Mouse (Mus musculus) MEL (cell line): Measurements from ENCODE around the gene Tdo2.

Experiments
- CTCF ChIP-seq, 3 experiments: IDR thresholded peaks in 2 of 3; conservative IDR thresholded peaks in 1 of 3; 2 replicates each; pipeline ENCODE4 v1.5.1; 2011 to 2012; ENCODE audit warnings: low read length in 3 of 3, low read depth in 2 of 3, mild to moderate bottlenecking in 2 of 3, improper control_type of control experiment in 1 of 3, inconsistent platforms in 1 of 3, mixed read lengths in 1 of 3, moderate library complexity in 1 of 3; ENCODE audit not compliant: control insufficient read depth in 1 of 3, insufficient read depth in 1 of 3, poor library complexity in 1 of 3, severe bottlenecking in 1 of 3
- GATA1 ChIP-seq: IDR thresholded peaks from 2 replicates; pipeline ENCODE4 v1.6.1; 2011; ENCODE audit warnings: low read depth, low read length, improper control_type of control experiment

DNA sequence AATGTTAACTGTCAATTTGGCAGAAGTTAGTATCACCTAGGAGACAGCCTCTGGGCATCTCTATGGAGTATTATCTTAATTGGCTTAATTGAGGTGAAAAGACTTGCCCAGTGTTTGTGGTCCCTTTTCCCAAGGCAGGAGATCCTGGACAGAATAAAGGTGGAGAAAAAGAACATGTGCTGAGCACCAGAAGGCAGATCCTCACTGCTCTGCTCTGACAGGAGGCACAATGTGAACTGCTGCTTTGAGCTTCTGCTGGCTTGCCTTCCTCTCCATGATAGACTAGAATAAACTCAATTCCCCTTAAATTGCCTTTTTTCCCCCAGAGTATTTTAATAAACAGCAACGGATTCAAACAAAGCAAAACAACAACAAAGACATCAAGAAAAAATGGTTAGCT, 9.1 kb upstream of the Tdo2 start:
- TF ChIP-seq CTCF (IDR thresholded peaks at IDR 0.05 in 2 of 3, conservative IDR thresholded peaks at IDR 0.05 in 1 of 3; ENCODE audit: control insufficient read depth in 1 of 3, insufficient read depth in 1 of 3, low read depth in 2 of 3, low read length in 3 of 3, poor library complexity in 1 of 3, severe bottlenecking in 1 of 3) (no peak), GATA1 (no peak)
